Mouse (Mus musculus) right cerebral cortex, adult 18-20 months (tissue): ENCODE results near the gene Magi1.
A peak's percentile ranks its signal among the peaks of the same experiment; 100 is the strongest.

ENCODE experiments used
- DNase-seq: peaks from one replicate; pipeline ENCODE4 v3.0.0; 2022; ENCODE audit warnings: mixed read lengths

Gene Magi1

DNA sequence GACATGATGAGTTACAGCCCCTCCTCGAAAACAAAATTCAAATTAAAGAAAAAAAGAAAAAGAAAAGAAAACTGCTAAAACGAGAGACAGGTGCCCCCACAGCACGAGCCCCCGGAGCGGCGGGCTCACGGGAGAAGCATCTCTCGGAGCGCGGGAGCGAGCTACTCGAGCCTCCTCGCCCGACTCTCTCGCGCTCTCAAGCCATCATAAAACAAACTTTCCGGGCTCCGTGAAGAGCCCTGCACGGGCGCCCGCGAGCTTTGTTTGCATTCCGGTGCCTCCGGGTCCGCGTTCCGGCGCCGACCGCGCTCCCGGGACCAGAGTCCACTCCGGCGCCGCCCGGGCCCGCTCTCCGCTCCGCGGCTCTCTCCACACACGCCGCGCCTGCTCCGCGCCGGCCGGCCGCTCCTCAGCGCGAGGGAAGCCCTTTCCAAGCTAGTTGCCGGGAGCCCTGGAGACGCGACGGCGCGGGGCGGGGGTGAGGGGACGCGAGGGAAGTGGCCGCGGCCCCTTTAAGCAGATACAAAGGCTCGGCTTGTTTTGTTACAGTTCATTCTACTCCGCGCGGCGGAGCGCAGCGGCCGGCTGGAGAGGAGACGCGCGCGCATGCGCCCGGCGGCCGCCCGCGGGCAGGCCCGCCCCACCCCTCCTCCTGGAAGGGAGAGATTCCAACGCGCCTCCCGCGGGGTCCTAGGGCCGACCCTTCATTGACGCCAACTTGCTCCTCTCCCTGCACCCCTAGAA is at the start of gene Magi1:
TSS of gene Magi1 (minus strand) at position 600 of the 744 bp plus-strand sequence.
- peak; percentile 95 for DNase-seq

DNA sequence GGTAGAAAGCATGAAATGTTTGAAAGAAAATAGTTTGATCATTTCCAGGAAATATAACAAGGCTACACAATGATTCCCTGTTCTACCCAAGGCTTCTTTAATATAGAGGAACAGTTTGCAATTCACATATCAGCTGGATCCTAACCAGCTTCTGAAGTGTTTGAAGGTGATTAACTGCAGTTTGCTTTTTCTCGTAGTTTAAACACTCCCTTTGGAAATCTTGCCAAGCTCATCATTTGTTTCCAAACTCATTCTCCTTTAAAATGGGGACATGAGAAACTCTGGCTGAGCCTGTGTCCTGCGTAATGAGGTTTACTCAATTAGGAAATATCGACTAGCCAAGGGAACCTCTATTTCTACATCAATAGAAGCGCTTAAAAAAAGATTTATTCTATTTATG is 43.4 kb upstream of the Magi1 start:
- DNase-seq: no peak

DNA sequence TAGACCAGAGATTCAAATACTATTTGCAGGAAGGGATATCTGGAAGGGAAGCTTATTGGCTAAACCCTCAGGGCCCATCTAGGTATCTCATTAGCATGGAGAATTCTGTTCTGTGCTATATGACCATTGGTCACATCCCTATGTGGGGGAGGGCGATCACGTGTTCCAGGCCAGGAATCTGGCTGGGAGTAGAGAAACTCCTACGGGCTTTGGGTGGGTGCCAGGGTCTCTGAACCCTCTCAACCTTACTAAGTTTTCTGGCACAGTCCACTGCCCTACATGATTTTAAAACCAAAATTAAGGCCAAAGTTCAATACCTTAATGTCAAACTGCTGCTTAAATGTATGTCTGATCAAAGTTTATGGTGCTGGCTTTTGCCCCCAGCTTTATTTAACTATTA is 33.2 kb upstream of the Magi1 start:
- DNase-seq: no peak

DNA sequence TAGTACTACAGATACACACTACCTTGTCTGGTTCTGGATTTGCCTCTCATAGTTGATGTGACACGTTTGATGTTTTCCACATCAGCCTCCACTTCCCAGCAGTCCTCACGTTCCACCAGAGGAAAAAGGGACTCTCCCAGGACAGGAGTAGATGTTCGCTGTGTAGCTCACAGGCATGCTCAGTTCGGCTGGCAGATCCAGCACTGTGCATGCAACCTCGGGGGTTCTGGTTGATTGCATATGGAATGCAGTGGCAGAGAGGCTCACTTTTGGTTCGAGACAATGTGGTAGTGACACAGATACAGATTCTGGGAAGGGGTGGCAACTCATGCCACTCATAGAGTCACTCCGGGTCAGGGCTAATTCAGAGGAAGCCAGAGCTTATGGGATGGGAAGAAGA is 28.6 kb upstream of the Magi1 start:
- DNase-seq: no peak

DNA sequence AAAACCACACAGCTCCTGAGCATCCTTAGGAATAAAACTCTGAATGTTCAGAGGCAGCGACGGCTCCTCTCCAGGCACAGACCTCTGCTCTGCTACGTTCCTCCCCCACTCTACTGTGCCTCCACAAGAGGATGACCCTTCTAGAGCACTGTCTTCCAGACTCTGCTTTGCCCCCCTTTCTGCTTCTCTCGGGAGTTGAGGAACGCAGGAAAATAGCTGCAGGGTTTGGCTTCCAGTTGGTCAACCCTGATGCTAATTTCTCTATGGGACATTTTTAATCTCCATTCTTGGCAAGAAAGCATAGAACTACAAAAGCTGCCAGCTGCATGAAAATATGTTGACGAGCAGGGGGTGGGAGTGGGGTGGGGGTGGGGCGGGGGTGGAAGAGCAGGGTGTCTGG is 24.8 kb upstream of the Magi1 start:
- no peak for DNase-seq

DNA sequence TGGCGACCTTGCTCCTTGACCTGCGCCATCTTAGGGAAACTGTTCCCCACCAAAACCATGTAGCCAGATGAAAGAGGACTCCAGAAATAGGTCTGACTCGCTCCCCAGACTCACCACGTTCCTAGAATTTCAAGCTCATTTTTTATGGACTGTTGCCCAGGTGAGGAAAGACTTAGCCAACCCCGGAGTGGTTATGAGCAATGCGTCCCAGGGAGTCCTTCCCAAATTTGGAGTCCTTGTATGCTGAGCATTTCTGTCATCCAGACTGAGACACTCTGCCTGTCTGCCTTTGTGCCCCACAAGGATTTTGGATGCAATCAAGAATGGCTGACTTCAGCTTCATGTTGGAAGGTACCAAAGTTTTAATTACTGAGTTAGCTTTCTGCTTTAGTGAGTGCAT is 19.8 kb upstream of the Magi1 start:
- DNase-seq: no peak

DNA sequence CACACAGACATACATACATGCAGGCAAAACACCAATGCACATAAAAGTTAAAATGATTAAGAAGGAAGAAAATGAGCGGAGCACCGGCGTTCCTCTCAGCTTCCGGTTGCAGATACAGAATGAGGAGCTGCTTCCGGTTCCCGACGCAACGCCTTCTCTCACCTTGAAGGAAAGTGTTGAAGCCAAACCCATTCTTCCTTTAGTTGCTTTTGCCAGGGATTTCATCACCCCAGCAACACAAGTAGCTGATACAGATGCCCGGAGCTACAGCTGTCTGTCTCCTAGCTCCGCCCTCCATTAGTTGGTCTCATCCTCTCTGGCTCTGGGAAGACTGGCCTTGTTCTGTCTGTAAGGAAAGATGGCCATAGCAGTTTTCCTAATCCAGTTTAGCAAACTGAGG is 18.1 kb upstream of the Magi1 start:
- DNase-seq: no peak

DNA sequence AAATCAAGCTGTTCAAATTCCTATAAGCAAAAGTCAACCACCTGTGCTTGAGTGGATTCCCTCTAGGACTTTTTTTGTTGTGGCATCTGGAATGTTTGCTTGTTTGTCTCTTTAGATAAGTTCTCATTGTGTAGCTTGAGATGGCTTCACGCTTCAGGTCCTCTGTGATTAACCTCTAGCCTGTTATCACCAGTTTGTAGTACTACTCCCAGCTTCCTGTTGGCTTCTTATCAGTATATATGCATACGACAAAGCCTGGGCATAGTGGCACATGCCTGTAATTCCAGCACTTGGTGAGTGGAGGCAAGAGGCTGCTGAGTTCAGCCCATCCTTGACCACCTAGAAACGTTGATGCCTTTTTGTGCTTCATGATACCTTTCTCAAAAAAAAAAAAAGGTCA is 16.8 kb upstream of the Magi1 start:
- DNase-seq: no peak

DNA sequence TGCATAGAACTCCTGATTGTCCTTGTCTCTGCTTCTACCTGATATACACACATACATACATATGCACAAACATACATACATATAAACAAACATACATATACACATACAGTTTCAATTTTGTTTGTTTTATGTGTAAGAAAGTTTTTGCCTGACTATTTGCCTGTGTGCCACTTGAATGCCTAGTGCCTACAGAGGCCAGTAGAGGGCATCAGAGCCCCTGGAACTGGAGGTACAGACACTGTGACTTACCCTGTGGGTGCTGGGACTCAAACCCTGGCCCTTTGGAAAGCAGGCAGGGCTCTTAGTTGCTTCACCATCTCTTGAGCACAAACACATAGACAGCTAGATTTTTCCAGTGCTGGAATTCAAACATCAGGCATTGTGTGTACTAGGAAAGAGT is 3.7 kb upstream of the Magi1 start:
- DNase-seq: no peak

DNA sequence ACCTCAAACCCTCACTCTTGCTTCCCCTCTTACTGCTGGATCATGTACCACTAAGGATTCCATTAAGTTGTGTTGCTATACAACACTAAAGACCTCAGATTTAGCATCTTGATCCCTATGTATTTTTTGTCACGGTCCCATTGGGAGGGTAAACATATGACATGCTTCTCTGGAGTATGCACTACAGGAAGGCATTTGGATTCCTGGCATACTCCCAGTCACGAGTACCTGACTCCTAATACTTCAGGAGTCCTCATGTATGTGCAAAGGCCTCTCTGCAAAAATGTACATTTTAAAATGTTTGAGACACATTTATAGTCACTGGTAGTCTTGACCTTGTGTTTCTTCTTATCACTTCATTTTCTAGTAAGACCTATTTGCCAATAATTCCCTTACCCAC is 2.8 kb upstream of the Magi1 start:
- DNase-seq: no peak

DNA sequence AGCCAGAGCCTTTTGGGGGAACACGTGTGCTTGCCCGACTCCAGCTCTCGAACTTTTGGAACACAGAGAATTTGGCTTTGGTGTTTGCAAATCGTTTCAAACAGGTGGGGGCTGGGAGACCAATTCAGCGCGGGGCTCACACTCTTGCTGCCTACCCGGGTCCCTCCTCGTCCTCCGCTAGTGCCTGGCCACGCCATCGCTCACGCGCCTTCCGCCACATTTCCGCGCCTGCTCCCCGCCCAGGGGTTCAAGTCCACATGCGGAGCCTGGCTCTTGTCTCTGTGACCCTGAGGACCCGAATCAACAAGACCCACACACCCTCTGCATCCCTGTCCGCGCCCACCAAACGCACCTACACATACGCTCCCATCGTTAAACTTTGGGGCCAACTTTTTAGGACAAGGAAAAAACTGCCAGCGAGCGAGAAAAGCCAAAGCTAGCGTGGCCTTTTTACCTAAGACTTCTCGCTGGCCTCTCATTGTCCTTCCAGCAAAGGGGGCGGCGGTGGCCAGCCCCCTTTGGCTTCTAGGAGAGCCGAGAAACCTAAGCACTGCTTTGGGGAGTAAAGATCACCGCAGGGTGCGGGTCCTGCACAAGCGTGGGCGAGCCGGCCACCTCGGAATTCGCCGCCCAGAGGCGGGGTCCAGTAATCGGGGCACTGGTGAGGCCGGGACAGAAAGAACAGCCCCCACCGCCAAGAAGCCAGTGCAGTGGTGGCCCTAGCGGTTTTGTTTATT is 540 bp upstream of the Magi1 start:
- DNase-seq: no peak

DNA sequence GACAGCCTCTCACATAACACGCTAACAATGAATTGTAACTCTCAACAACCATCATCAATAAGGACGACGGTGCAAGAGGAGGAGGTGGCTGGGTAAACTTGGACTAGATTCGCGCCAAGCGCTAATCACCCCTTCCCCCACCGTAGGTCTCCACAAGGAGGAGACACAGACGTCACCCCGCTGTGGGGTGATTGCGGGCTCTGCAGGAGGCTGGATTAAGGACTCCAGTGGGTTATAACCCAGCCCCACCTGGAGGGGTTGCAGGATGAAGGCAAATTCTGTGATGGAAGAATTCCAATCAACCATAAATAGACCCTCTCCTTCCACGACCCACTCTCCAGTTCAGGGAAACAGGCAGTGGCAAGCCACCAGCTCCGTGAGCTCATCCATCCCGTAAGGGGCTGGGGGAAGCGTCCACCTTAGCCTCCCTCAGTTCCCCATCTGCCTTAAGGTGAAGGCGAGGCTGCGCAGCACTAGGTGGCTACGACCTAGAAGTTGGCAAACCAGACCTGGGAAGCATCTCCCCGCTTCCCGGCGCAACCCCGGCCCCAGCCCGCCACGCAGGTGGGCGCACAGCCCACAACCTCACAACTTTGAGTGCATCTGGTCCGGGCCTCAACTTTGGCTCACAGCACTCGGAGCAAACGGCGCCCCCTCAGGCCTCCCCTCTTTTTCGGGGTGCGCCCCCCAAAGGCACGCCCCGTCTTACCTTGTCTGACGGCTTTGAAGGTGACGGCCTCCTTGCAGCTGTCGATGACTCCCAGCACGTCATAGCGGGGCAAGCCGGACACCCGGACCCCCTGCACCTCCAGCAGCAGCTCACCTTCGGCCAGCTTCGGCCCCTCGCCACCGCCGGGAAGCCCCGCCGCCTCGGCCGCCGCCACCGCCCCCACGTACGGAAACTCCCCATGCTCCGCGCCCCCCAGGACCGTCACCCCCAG is 1.1 kb downstream of the Magi1 start:
- no peak for DNase-seq

DNA sequence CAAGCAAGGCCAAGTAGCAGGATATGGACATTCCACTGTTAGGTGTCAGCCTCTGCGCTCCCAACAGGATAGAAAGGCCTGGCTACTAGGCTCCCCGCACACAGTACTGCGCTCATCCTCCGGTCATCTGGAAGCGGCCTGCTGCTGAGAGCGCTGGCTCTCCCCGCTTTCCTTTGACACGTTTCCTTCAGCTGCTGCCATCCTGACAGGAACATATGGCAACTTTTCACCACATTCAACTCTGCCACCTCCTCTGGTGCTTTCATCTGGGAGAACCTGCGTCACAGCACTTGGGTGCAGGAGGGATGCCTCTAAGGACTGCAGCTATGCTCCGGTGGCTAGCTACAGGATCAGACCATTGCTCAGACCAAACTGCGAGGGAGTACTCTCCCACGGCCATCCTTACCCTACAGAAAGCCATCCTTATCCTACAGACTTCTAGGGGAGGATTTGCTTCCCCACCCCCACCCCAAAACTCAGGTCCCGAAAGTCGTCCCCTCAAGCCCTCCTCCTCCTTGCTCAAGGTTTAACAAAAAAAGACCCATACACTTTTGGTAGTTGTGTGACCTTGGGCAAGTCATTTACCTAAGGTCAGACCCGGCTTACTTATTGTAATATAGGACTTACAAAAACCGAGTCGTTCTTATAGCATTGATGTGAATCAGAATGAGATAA is 2.0 kb downstream of the Magi1 start:
- peak; percentile 77 for DNase-seq

DNA sequence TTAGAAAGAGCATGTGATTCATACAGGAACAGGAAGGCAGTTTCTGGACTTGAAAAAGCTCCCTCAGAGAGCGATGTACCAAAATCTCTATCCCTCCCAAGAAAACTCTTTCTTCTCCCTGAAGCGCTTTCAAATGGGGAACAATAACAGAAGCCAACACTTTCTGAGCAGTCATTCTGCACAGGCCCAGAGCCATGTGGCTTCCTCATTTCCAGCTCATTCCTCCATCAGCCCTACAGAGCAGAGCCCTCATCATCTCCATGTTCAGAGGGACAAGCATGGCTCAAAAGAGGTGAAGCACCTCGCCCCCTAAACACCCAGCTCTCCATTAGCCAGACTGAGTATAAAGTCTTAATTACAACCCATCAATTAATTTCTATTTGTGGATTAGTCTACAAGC is 9.8 kb downstream of the Magi1 start:
- no peak for DNase-seq

DNA sequence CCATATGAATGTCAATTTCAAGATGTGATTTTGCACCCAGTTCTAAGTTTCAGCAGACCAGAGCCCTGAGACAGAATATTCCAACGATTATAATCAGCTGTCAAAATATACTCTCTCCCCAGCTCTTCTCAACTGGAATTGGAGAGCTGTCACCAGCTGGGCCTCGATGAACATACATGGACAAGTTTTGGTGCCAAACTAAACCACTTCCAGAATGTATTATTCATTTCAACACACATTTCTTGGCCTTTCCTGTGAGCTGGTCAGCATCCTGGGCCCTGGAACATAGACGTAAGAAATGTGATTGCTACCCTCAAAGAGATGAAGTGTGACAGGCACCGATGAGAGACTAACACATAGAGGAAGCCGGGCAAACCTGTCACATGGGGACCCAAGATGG is 13.7 kb downstream of the Magi1 start:
- DNase-seq: no peak

DNA sequence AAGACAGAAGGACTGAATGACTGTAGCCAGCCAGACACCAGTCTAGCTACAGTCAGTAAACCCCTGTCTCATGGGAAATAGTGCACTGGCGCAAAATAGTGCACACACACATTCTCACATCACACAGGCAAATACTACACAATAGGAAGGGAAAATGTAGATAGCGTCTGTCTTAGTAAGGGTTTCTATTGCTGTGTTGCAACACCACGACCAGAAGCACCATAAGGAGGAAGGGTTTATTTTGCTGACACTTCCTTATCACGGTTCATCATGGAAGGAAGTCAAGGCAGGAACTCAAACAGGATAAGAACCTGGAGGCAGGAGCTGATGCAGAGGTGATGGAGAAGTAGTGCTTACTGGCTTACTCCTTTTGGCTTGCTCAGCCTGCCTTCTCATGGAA is 14.5 kb downstream of the Magi1 start:
- no peak for DNase-seq

DNA sequence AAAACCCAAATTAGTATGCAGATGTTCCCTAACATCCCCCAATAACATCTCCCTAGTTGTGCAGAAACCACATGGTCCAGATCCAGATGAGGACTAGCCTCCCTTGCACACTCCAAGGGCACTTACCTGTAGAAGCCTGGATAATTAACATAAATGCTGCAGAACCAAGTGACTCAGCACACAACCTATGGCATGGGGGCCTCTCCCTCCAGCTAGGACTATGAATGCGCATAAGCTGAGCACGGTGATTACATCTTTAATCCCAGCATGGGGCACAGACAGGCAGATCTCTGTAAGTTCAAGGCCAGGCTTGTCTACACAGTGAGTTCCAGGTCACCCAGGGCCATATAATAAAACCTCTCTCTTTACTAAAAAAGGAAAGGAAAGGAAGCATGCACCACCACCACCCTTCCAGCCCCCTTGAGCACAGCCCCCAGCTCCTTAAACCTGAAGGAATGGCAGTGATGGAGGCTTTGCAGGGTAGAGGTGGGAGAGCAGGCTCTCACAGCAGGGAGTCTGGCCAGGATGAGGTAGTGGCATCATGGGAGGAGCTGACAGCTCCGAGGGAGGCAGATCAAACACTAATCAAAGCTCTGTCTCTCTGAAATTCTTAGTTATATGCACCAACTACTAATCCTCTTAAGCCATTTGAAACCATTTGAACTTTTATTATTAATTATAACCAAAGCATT is 18.3 kb downstream of the Magi1 start:
- DNase-seq: no peak

DNA sequence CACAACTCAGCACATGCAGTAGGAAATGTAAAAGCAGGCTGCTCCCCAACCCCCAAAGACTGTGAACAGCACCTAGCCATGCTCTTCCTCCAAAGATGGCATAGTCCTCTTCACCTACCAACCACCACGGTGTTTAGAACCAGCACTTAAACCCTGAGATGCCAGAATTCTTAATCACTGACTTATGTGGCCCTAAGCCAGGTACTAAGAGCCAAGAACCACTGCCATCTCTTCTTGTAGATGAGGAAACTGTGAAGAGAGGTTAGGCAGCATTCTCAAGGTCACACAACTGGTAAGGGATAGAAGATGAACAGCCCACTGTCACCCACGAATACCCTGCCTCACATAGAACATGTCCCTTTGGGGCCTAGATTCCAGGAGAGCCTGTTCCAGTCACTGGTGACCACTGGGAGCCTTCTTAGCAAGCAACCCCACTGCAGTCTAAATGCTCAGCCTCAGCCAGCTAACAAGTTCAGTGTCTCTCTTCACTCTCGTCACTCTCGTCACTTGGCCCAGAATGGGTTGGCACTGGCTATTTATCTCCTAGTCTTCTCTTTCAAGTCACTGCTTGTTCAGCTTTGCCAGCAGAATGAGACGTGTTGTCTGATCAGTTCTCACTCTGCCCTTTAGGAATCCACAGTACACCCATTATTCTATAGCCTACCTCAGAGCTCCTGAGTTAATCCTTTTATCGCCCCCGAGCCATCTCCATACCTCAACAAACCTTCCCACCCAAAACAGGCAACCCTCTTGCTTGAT is 19.4 kb downstream of the Magi1 start:
- DNase-seq: no peak

DNA sequence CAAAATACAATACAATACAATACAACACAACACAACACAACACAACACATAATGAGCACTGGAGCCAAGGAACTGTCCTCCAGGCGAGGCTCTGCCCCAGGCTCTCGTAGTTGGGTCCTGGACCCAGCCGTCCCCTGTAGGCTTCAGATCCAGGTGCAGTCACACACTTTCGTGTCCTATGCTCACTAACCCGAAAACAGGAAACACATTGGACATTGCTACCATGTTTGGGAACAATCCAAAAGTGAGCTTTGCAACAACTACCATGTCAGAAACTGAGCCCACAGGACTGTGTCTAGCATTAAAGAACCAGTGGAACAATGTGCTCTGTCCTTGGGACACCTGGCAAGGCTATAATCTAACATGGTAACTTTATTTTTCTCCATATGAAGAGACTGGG is 22.9 kb downstream of the Magi1 start:
- no peak for DNase-seq

DNA sequence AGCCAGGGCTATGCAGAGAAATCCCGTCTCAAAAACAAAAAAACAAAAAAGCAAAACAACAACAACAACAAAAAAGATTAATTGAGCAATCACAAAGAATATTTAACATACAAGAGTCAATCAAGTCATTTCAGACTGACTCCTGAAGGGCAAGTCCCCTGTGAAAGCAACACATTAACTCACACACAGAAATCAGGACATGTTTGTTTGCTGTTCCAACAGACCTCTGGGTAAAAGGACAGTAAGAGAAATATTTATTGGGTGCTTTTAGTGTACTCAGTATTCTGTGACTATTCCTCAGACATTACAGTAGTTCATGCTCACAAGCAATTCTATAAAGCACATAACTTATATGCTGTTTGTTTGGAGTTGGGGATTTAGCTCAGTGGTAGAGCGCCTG is 23.7 kb downstream of the Magi1 start:
- no peak for DNase-seq

DNA sequence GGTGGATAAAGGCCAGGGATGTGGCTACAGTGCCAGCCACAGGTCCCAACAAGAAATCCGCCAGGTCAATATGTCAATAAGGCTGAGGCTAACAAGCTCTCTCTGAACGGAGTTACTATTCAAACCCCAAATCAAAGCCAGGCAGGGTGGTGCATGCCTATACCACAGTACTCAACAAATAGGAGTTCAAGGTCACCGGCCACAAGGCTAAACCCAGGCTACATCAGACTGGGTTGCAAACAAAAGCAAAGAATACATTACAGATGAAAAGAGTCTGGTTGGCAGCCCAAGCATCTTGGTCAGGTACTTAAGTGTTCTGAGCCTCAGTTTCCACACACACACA is 25.9 kb downstream of the Magi1 start:
- no peak for DNase-seq
